Mouse (Mus musculus) heart, embryonic 16.5 days (tissue): ENCODE data around the gene Spsb1. TPM values are rescaled to one million over a fixed set of nuclear protein-coding genes. Genes with fewer than 3 reads are reported as not detected.

Experiments used
- ATAC-seq: fragments of 200-750 bp; cut with Nextera tagmentation; replicated peaks from 2 replicates; pipeline ENCODE4 v1.8.0; 2017; ENCODE audit warnings: moderate number of reproducible peaks; ENCODE audit not compliant: insufficient read depth, low FRiP score; ENCODE audit errors: extremely low read depth
- H3K27ac ChIP-seq: fragments of 300-500 bp; sonication (generic); 2 replicates; pipeline ENCODE4 v1.5.1; 2014; ENCODE audit warnings: mild to moderate bottlenecking, low read length, control low read depth, moderate library complexity
- H3K27me3 ChIP-seq: fragments of 300-500 bp; sonication (generic); 2 replicates; pipeline ENCODE4 v1.6.1; 2014; ENCODE audit warnings: low read length, mixed read lengths; ENCODE audit not compliant: control insufficient read depth, insufficient read depth
- H3K36me3 ChIP-seq: fragments of 300-500 bp; sonication (generic); 2 replicates; pipeline ENCODE4 v1.6.1; 2014; ENCODE audit not compliant: control insufficient read depth, insufficient read depth
- H3K4me1 ChIP-seq: fragments of 300-500 bp; sonication (generic); 2 replicates; pipeline ENCODE4 v1.6.1; 2014; ENCODE audit warnings: low read length, mixed read lengths; ENCODE audit not compliant: control insufficient read depth, insufficient read depth
- H3K4me2 ChIP-seq: fragments of 300-500 bp; sonication (generic); 2 replicates; pipeline ENCODE4 v1.6.1; 2014; ENCODE audit warnings: low read depth, mild to moderate bottlenecking, control low read depth, low read length
- H3K4me3 ChIP-seq: fragments of 300-500 bp; sonication (generic); 2 replicates; pipeline ENCODE4 v1.5.1; 2014; ENCODE audit warnings: mild to moderate bottlenecking, control low read depth, low read length
- H3K9ac ChIP-seq: fragments of 300-500 bp; sonication (generic); 2 replicates; pipeline ENCODE4 v1.6.1; 2014; ENCODE audit warnings: low read length, control low read depth
- H3K9me3 ChIP-seq: fragments of 300-500 bp; sonication (generic); replicated peaks from 2 replicates; pipeline ENCODE4 v1.6.1; 2016; ENCODE audit warnings: low read length; ENCODE audit not compliant: control insufficient read depth
- WGBS: fragments of 180-500 bp; shearing (Covaris S2); extraction: QIAGEN DNeasy Blood & Tissue Kit; methylation state at CpG from one replicate; pipeline ENCODE4 v1.1.7; 2014; 5-methylcytosine and 5-hydroxymethylcytosine counted together
- polyA plus RNA-seq: library from polyadenylated mRNA; unstranded; fragments of >200 nt; fragmentation: Nextera tagmentation; extraction: Ambion mirVana; gene quantifications from 2 replicates; pipeline ENCODE4 v1.2.1, GENCODE M21; 2015

Gene Spsb1
- polyA plus RNA-seq, 1 experiment from 2014 or later, result 12.4 TPM

GRCm38 (mm10) chr4:149858097-149858496 lies 96.7 kb downstream of the Spsb1 start:
- 78% methylated on average over 6 of the region's 6 CpGs for WGBS
- Histone ChIP-seq H3K9ac (no peak overlapping the region), H3K4me3 (no peak overlapping the region), H3K27ac (no peak overlapping the region), H3K9me3 (no peaks in the 10 kb centered on the region), H3K4me2 (no peak overlapping the region), H3K4me1 (peaks cover 10% of the 10 kb centered on the region), H3K27me3 (no peaks in the 10 kb centered on the region), H3K36me3 (no peaks in the 10 kb centered on the region)
- ATAC-seq, result no peak

- Histone ChIP-seq H3K27ac (no peak overlapping the region), H3K4me2 (no peak overlapping the region), H3K4me3 (no peak overlapping the region), H3K36me3 (no peaks in the 10 kb centered on the region), H3K9ac (no peak overlapping the region), H3K4me1 (peaks cover 10% of the 10 kb centered on the region), H3K9me3 (no peaks in the 10 kb centered on the region), H3K27me3 (no peaks in the 10 kb centered on the region)
- WGBS, result 51% methylated on average over 3 of the region's 3 CpGs
- no peak for ATAC-seq
These were observed 97.2 kb downstream of the Spsb1 start for GRCm38 (mm10) chr4:149857688-149858087.

GRCm38 (mm10) chr4:149855892-149856807 lies 98.7 kb downstream of the Spsb1 start:
- Histone ChIP-seq H3K9me3 (no peaks in the 10 kb centered on the region), H3K4me3 (no peak overlapping the region), H3K4me1 (peaks cover 10% of the 10 kb centered on the region), H3K9ac (no peak overlapping the region), H3K4me2 (peak overlapping the region; percentile 9), H3K27me3 (no peaks in the 10 kb centered on the region), H3K27ac (peak overlapping the region; percentile 57), H3K36me3 (no peaks in the 10 kb centered on the region)
- 46% methylated on average over 19 of the region's 19 CpGs for WGBS
- peak; percentile 43 for ATAC-seq

GRCm38 (mm10) chr4:149855180-149855891 lies 99.5 kb downstream of the Spsb1 start:
- Histone ChIP-seq H3K4me3 (no peak overlapping the region), H3K4me1 (peaks cover 14% of the 10 kb centered on the region), H3K9ac (no peak overlapping the region), H3K27ac (no peak overlapping the region), H3K4me2 (no peak overlapping the region), H3K36me3 (no peaks in the 10 kb centered on the region), H3K27me3 (no peaks in the 10 kb centered on the region), H3K9me3 (no peaks in the 10 kb centered on the region)
- no peak for ATAC-seq
- WGBS, result 43% methylated on average over 10 of the region's 10 CpGs

- Histone ChIP-seq H3K27ac (0 out of 2 replicates have a peak overlapping the region, but pooled peaks have one; percentile 32), H3K27me3 (no peaks in the 10 kb centered on the region), H3K4me2 (peak overlapping the region; percentile 64), H3K4me1 (peaks cover 14% of the 10 kb centered on the region), H3K4me3 (peak overlapping the region; percentile 39), H3K36me3 (no peaks in the 10 kb centered on the region), H3K9ac (peak overlapping the region; percentile 32; the same call in 1 of the 2 replicates), H3K9me3 (no peaks in the 10 kb centered on the region)
- WGBS, result 51% methylated on average over 9 of the region's 9 CpGs
- no peak for ATAC-seq
These were observed 100.1 kb downstream of the Spsb1 start for GRCm38 (mm10) chr4:149854770-149855169.

GRCm38 (mm10) chr4:149854301-149854708 lies 100.5 kb downstream of the Spsb1 start:
- H3K27ac ChIP-seq, result 0 out of 2 replicates have a peak overlapping the region, but pooled peaks have one; percentile 32
- no peaks in the 10 kb centered on the region for H3K36me3 ChIP-seq
- peaks cover 14% of the 10 kb centered on the region for H3K4me1 ChIP-seq
- H3K9me3 ChIP-seq, result no peaks in the 10 kb centered on the region
- peak overlapping the region; percentile 39 for H3K4me3 ChIP-seq
- peak; percentile 69 for ATAC-seq
- H3K27me3 ChIP-seq, result no peaks in the 10 kb centered on the region
- H3K4me2 ChIP-seq, result peak overlapping the region; percentile 64
- WGBS, result 1% methylated on average over 21 of the region's 21 CpGs
- H3K9ac ChIP-seq, result peak overlapping the region; percentile 32

GRCm38 (mm10) chr4:149853698-149854284 lies 101.1 kb downstream of the Spsb1 start:
- 75% methylated on average over 4 of the region's 4 CpGs for WGBS
- ATAC-seq, result no peak
- H3K4me2 ChIP-seq, result peak overlapping the region; percentile 64
- H3K27me3 ChIP-seq, result no peaks in the 10 kb centered on the region
- peak overlapping the region; percentile 39; the same call in 1 of the 2 replicates for H3K4me3 ChIP-seq
- H3K27ac ChIP-seq, result no peak overlapping the region
- no peaks in the 10 kb centered on the region for H3K9me3 ChIP-seq
- H3K36me3 ChIP-seq, result no peaks in the 10 kb centered on the region
- H3K9ac ChIP-seq, result no peak overlapping the region
- peaks cover 14% of the 10 kb centered on the region for H3K4me1 ChIP-seq

GRCm38 (mm10) chr4:149851554-149851953 lies 103.3 kb downstream of the Spsb1 start:
- 80% methylated on average over 8 of the region's 8 CpGs for WGBS
- Histone ChIP-seq H3K4me1 (peaks cover 14% of the 10 kb centered on the region), H3K4me2 (no peak overlapping the region)

More at GRCm38 (mm10) chr4:149851554-149851953, 103.3 kb downstream of the Spsb1 start:
- Histone ChIP-seq H3K36me3 (no peaks in the 10 kb centered on the region), H3K9ac (no peak overlapping the region), H3K9me3 (no peaks in the 10 kb centered on the region), H3K27me3 (no peaks in the 10 kb centered on the region), H3K27ac (no peak overlapping the region), H3K4me3 (no peak overlapping the region)
- no peak for ATAC-seq
